Mouse (Mus musculus) megakaryocyte-erythroid progenitor cell, adult 5-6 weeks (primary cell): ENCODE measurements around the gene Pitx2. TPM values are rescaled to one million over a fixed set of nuclear protein-coding genes. Genes with fewer than 3 reads are reported as not detected.

Experiments
- ATAC-seq: replicated peaks from 2 replicates; pipeline ENCODE4 v1.8.0; 2016; ENCODE audit warnings: mild to moderate bottlenecking, inconsistent platforms; ENCODE audit not compliant: severe bottlenecking, poor library complexity, low FRiP score, low TSS enrichment
- total RNA-seq, 2 experiments: library from RNA; stranded (forward) in 1 of 2; stranded (reverse) in 1 of 2; fragments of 200-1000, 215-1000 nt in 1 of 2; fragments of >200 nt in 1 of 2; fragmentation: Nextera tagmentation in 1 of 2; gene quantifications; 2 replicates each; pipeline ENCODE4 v1.2.3; 2014 to 2017

Pitx2 gene
- total RNA-seq, 2 experiments from 2014 or later = not detected

DNA sequence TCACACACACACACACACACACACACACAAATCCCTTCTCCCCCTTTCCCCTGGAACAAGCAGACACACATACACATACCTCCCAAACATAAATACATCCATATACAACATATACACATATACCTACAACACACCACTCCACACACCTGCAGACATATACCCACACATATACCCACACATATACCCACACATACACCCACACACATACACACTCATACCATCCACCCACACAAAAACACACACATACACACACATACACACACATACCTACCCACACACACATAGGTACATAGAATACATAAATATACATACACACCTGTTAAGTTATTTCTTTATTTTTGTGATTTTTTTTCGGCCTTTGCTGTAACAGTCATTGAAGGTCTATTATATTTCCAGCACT, 38.3 kb downstream of the Pitx2 start:
- ATAC-seq = no peak

DNA sequence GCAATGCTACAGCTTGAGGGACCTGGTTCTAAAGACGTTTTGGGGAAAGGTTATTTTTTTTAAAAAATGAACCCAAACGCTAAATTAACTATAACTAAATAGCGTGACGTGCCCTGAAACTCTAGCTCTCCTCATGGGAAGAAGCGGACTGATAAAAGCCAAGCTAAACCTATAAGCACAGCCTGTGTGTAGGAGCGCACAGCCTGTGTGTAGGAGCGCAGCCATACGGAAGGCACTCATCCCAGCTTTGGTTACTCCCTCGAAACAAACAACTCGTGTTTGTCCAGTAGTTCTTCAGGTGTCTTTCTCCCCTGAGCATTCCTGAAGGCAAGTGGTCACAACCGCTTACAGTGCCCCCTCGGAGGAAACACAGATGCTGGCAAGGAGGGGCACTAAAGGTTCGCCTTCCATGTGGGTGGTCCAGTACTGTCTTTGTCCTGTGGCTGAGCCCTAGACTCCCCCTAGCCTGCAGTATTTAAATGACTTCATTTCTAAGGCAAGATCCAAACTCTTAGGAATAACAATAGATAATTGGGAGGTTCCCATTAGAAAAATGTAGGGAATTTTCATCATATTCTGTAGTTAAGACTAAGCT, 39.1 kb downstream of the Pitx2 start:
- no peak for ATAC-seq

- ATAC-seq = no peak
These were observed 51.3 kb downstream of the Pitx2 start for GRCm38 (mm10) chr3:129250997-129251396.

- no peak for ATAC-seq
These were observed 54.6 kb downstream of the Pitx2 start for GRCm38 (mm10) chr3:129254246-129254645.

GRCm38 (mm10) chr3:129256283-129256682, 56.6 kb downstream of the Pitx2 start:
- ATAC-seq = no peak

DNA sequence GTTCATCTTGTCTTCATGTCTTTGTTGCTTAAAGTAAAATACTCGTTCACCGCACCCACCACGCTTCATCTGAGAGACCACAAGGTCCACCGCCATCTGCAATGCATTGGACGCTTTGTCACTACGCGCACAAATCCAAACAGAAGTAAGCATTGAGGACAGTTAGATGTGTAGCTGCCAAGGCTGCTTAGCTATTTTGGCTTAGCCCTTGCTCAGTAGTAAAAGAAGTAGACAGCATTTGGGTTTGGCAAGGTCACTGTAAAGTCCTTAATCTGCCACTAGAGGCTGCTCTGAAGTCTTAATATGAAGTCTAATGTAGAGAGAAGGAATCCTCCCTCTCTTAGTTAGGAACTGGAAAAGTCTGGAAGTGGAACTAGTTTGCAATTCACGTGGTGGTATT, 57.1 kb downstream of the Pitx2 start:
- no peak for ATAC-seq

DNA sequence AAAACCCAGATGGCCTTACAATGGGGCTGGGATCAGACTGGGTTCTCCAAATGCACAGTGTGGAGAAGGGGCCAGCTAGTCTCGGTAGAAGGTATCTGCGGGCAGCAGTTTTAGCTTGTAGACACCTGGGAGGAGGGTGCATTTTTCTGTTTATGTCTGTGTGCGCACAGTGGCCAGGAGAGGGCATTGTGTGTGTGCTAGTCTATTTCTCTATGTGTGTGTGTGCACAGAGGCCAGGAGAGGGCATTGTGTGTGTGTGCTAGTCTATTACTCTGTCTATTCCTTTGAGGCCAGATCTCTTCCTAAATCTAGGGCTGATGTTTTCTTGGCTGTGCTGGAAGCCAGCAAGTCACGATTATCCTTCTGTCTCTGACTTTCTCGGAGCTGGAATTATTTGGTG, 58.8 kb downstream of the Pitx2 start:
- ATAC-seq = no peak

Other genes starting within 250 kb of the Pitx2 start
- gene Enpep, start 132.8 kb downstream of the Pitx2 start, total RNA-seq (2014; fragmentation: Nextera tagmentation) = 2.4 TPM in 1 of 2 replicates, not detected in the other
- gene Enpep, start 132.8 kb downstream of the Pitx2 start, total RNA-seq (2017) = not detected in 2 replicates